Mouse (Mus musculus) erythroblast, embryonic 14.5 days (primary cell): Measurements from ENCODE around the gene Ptprd.

Source experiments
- GATA1 ChIP-seq: IDR thresholded peaks from 2 replicates; pipeline ENCODE4 v1.6.1; 2012; ENCODE audit warnings: low read length, inconsistent platforms, mixed read lengths
- TAL1 ChIP-seq: IDR thresholded peaks from 3 replicates; pipeline ENCODE4 v1.6.1; 2012; ENCODE audit warnings: low read length, inconsistent platforms, mixed read lengths

DNA sequence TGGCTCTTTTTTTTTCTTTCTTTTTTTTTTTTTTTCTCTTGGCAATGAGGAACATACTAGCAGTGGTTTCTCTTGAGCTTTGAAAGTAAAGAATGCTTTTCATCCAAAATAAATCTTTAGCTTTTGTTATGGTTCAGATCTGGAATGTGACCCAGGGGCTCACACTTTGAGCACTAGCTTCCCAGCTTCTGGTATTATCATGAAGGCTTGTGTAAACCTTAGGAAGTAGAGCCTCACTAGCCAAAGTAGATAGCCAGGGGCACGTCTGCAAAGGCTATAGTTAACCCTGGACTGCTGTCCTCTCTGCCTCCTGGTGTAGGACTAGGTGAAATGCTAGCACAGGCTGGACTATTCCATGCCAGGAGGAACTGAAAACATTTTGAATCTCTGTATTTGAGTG is 1310.1 kb downstream of the Ptprd start:
- TF ChIP-seq GATA1, result no peak
- TF ChIP-seq TAL1, result no peak
